ENCODE assay signal across 21 mouse cellular contexts in the genomic region with DNA sequence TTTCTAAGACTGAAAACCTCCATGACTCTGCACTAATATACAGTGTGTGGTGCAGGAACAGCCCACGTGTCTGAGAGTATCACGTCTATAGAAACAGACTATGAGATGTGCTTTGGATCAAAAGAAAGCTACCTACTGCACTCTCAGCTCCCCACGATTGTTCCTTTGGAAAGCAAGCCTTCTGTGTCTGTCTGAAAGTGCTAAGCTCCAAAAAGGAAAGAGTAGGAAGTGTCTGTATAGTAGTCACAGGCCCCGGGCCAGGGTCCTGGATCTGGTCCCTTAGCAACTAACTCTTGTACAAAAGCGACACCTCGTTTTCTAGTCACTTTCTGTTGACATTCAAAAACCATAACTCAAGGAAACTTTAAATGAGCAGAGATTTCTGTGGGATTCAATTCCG.
"Had no signal": no experiment of that assay in that cellular context is flagged by ENCODE, and none has a peak within 500 bp of the region (broad histone marks: within the 10 kb centered on the region; RNA-seq: fewer than 3 reads in every experiment).

No protein-coding gene starts in this region.

- H3K4me2 ChIP-seq: limb, embryonic 13.5 days; liver, embryonic 12.5 days; liver, embryonic 15.5 days; lung, embryonic 15.5 days; midbrain, embryonic 13.5 days; neural tube, embryonic 13.5 days had no signal

- ATAC-seq: liver, embryonic 12.5 days; midbrain, embryonic 13.5 days; midbrain, embryonic 16.5 days had no signal

- H3K4me3 ChIP-seq: layer of hippocampus, adult 2 months; limb, embryonic 10.5 days; limb, embryonic 13.5 days; liver, embryonic 12.5 days; liver, embryonic 15.5 days; lung, embryonic 15.5 days; megakaryocyte, embryonic 14.5 days; midbrain, embryonic 10.5 days; midbrain, embryonic 13.5 days; myocyte; neural tube, embryonic 13.5 days had no signal

- H3K9ac ChIP-seq: limb, embryonic 13.5 days; liver, embryonic 12.5 days; liver, embryonic 15.5 days; lung, embryonic 15.5 days; midbrain, embryonic 13.5 days; neural tube, embryonic 13.5 days had no signal

- H3K9me3 ChIP-seq: limb, embryonic 10.5 days; limb, embryonic 13.5 days; liver, embryonic 12.5 days; liver, embryonic 15.5 days; lung, embryonic 15.5 days; midbrain, embryonic 10.5 days; midbrain, embryonic 13.5 days; neural tube, embryonic 13.5 days had no signal

- H3K36me3 ChIP-seq: limb, embryonic 10.5 days; limb, embryonic 13.5 days; liver, embryonic 12.5 days; liver, embryonic 15.5 days; lung, embryonic 15.5 days; midbrain, embryonic 10.5 days; midbrain, embryonic 13.5 days; neural tube, embryonic 13.5 days had no signal

- DNase-seq: layer of hippocampus, adult 9-11 months; liver; lung, adult 18-20 months; lung, postnatal 10 days; lung, postnatal 36 days; retina, postnatal 1 day; thymus, adult 2 months; thymus, postnatal 25 days had no signal

- H3K27me3 ChIP-seq: limb, embryonic 13.5 days; liver, embryonic 12.5 days; liver, embryonic 15.5 days; lung, embryonic 15.5 days; megakaryocyte, embryonic 14.5 days; neural tube, embryonic 13.5 days had no signal

- H3K4me1 ChIP-seq: limb, embryonic 10.5 days; liver, embryonic 12.5 days; liver, embryonic 15.5 days; lung, embryonic 15.5 days; megakaryocyte, embryonic 14.5 days; neural tube, embryonic 13.5 days had no signal

- H3K27ac ChIP-seq: kidney, postnatal 0 days; layer of hippocampus, adult 2 months; limb, embryonic 10.5 days; limb, embryonic 13.5 days; liver, embryonic 12.5 days; liver, embryonic 15.5 days; lung, embryonic 15.5 days; midbrain, embryonic 13.5 days; neural tube, embryonic 13.5 days had no signal
